Mouse (Mus musculus) small intestine, adult 2 months (tissue): ENCODE results near the gene Ephx1.

Source experiments
- CTCF ChIP-seq: fragments of 200-500 bp; IDR thresholded peaks from 2 replicates; pipeline ENCODE4 v1.5.1; 2012; ENCODE audit warnings: low read depth, mild to moderate bottlenecking, control low read depth, inconsistent platforms, low read length, moderate library complexity, mixed read lengths; ENCODE audit not compliant: insufficient replicate concordance, insufficient read length; ENCODE audit errors: extremely low read depth
- POLR2A ChIP-seq: fragments of 200-500 bp; IDR thresholded peaks from 2 replicates; pipeline ENCODE4 v1.6.1; 2012; ENCODE audit warnings: low read depth, mild to moderate bottlenecking, control low read depth, inconsistent platforms, low read length, moderate library complexity

- TF ChIP-seq CTCF = no peak
- no peak for TF ChIP-seq POLR2A
Measured at GRCm38 (mm10) chr1:181037623-181038022, 16.9 kb upstream of the Ephx1 start.
